Mouse (Mus musculus): ENCODE results near the gene Fhit.
"Not testable (repeated sequence)": the region's sequence is repeated elsewhere in the genome, so short reads cannot be mapped to it uniquely, and the experiment has no call there.

Gene Fhit

GRCm38 (mm10) chr14:10917893-10918803, 243.7 kb downstream of the Fhit start:
- DNase-seq (ENCODE audit: low spot score in 2 of 2) = no peak

DNA sequence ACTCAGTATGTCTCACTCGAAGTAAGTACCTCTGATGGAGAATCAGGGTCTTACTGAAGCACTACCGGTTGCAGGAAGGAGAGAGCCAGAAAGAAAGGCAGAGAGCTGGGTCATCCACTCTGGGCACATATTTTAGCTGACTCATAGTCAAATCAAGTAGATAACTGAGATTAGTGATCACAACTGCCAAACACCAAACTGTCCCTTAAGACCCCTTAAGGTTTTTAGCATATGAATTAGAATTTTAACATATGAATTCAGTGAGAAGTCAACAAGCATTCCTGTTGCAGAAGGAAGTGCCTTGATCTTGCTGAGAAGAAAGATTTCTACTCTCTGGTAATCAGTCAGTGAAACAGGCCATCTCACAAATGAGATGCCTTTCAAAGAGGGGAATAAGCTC, 253.8 kb downstream of the Fhit start:
- DNase-seq (ENCODE audit: low spot score in 2 of 2) = no peak

- no peak for DNase-seq (ENCODE audit: low spot score in 2 of 2)
These were observed 279.1 kb downstream of the Fhit start for GRCm38 (mm10) chr14:10882759-10883158.

DNA sequence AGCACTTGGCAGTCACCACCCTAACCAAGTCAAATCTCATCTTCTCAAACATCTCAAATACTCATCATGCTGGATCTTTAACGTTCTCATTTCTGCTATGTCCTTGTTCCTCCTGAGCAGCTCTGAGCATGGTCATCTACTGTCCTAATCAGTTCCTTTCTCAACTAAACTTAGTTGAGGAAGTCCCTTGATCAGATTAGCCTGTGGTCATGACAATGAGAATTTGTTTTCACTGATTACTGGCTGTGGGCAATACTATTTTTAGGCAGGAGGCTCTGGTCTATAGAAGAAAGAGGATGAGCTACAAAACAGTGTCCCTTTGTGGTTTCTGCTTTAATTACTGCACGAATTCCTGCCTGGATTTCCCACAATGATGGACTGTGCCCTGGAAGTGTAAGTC, 281.1 kb downstream of the Fhit start:
- DNase-seq (ENCODE audit: low spot score in 2 of 2) = no peak

- no peak for DNase-seq (ENCODE audit: low spot score in 2 of 2)
These were observed 287.1 kb downstream of the Fhit start for GRCm38 (mm10) chr14:10874595-10875372.

- no peak for DNase-seq (ENCODE audit: low spot score in 2 of 2)
These were observed 304.2 kb downstream of the Fhit start for GRCm38 (mm10) chr14:10857606-10858005.

GRCm38 (mm10) chr14:10851936-10852335, 309.9 kb downstream of the Fhit start:
- no peak for DNase-seq (ENCODE audit: low spot score in 2 of 2)

GRCm38 (mm10) chr14:10836001-10836400, 325.8 kb downstream of the Fhit start:
- DNase-seq (ENCODE audit: low spot score in 2 of 2) = no peak

DNA sequence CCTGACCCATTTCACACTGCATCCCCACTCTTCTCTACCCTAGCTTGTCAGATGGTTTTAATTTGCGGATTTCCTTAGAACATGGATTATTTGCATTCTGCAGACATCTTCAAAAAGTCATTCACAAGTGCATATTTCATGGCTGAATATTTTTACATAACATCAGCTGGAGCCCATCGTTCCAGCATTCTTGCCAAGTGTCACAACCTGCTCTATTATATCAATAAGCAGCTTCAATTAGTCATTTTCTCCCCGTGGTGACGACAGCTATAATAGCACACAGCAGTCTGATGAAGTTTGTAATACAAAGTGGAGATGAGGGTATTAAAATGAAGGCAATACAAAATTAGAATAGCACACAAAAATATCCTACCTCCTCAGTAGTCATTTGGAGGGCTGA, 337.0 kb downstream of the Fhit start:
- DNase-seq (ENCODE audit: low spot score in 2 of 2) = no peak

DNA sequence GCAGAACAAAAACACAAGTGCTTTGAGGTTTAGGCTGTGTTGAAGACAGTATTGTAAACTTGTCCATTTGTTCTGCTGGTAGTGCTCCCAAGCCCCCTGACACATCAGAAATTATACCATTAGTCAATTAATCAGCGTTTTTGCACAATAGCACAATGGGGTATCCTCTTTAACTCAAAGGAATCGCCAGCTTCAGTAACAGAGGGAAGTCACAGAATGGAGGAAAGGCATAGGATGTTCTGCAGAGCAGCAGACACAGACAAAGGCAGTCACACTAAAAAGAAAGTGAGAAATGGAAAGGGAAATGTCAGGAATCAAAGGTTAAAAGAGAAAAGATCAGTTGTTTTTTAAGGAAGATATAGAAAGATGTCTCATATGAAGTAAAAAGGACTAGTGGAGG, 348.3 kb downstream of the Fhit start:
- no peak for DNase-seq (ENCODE audit: low spot score in 2 of 2)

DNA sequence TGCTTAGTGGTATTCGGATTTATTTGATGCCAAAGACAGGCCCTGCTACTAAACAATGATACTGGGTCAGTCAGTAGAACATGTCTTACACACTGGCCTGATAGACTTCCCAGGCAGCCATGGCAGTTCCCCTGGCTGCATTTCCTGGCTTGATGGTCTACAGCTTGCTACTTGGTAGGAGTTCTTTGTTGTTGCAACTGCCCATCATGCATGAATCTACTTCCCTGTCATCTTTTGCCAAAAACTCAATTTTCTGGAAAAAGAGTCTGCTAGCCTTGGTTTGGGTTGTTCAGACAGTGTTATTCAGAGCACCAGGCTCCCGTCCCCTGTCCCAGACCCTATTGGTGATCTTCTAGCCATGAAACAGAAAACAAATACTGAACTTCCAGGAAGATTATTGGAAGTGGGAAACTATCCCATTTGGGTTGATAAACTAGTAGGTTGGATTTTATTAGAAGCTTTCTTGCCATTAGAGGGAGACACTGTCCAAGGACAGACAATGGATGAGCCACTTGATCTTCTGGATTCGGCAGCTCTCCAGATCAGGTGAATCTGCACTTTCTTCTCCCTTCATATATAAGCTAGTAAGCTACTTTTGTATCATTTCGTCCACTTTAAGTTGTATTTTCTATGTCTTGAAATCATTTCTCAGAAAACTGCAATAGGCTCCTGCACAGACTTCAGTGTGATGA, 363.2 kb downstream of the Fhit start:
- DNase-seq (ENCODE audit: low spot score in 2 of 2) = no peak

DNA sequence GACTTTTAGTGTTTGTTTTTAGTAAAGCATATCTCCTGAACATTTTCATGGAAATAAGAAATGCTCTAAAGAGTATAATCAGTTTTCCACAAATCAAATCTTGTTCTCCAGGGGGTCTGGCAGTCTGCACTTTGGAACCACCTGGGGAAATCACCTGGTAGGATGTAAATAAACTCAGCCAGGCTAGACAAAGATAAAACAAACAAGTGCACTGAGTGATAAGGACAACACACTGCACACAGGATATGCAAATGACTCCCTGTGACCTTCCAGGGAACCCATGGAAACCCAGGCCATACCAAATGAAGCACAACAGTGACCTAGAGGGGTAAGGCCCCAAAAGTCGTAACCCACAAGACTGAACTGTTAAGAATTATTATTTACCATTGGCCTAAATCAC, 364.2 kb downstream of the Fhit start:
- no peak for DNase-seq (ENCODE audit: low spot score in 2 of 2)

- DNase-seq (ENCODE audit: low spot score in 2 of 2) = no peak
These were observed 366.2 kb downstream of the Fhit start for GRCm38 (mm10) chr14:10795498-10796075.

GRCm38 (mm10) chr14:10783929-10784328, 377.9 kb downstream of the Fhit start:
- no peak for DNase-seq (ENCODE audit: low spot score in 2 of 2)

- DNase-seq (ENCODE audit: low spot score in 2 of 2) = no peak
These were observed 383.1 kb downstream of the Fhit start for GRCm38 (mm10) chr14:10778721-10779120.

GRCm38 (mm10) chr14:10754883-10755282, 407.0 kb downstream of the Fhit start:
- DNase-seq (ENCODE audit: low spot score in 2 of 2) = not testable (repeated sequence)

GRCm38 (mm10) chr14:10738076-10738475, 423.8 kb downstream of the Fhit start:
- no peak for DNase-seq (ENCODE audit: low spot score in 2 of 2)

- no peak for DNase-seq (ENCODE audit: low spot score in 2 of 2)
These were observed 439.3 kb downstream of the Fhit start for GRCm38 (mm10) chr14:10722525-10722924.

DNA sequence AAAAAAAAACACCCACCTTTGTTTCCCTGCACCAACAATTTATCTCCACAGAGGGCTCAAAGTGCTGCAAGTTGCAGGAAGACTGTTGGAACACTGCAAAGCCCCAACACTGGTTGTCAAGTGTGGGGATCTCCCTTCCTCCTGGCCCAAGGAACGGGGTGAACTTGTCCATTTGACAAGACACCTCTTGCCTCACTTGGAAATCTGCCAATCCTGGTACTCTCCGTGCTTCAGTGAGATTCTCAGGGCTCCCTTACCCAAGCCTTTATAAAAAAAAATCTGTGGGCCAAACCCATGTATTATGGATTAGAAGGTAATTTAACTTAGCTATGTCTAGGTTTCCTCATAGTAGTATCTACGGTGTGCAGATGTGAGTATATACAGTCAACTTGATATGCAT, 448.9 kb downstream of the Fhit start:
- DNase-seq (ENCODE audit: low spot score in 2 of 2) = peak in 1 of 2 experiments; percentile 6

DNA sequence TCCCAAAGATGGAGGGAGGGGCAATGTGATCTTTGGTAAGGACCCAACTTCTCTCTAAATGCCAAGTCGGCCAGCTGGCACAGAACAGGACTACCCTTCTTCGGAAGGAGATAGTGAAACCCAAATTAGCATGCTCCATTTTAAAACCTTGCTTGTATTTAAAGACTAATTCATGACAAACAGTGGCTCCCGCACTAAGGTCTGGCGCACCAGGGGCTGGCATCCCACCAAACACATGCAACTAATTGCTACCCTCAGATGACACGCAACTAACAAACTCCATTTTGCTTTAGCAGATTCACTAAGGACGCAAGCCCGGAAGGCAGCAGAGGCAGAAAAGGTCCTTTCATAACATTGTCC, 449.3 kb downstream of the Fhit start:
- peak; percentile 59 to 70 for DNase-seq (ENCODE audit: low spot score in 2 of 2)

- DNase-seq (ENCODE audit: low spot score in 2 of 2) = peak in 1 of 2 experiments; percentile 4
These were observed 449.9 kb downstream of the Fhit start for GRCm38 (mm10) chr14:10711841-10712521.

Data from frontal cortex, postnatal 10 days (tissue).